Mouse (Mus musculus) kidney, adult 8-10 months (tissue): ENCODE results near the gene Arhgef39.
"Not testable (repeated sequence)": the region's sequence is repeated elsewhere in the genome, so short reads cannot be mapped to it uniquely, and the experiment has no call there.

Experiments used
- DNase-seq, 2 experiments: peaks; one replicate each; pipeline ENCODE4 v3.0.0; 2022

Gene Arhgef39

DNA sequence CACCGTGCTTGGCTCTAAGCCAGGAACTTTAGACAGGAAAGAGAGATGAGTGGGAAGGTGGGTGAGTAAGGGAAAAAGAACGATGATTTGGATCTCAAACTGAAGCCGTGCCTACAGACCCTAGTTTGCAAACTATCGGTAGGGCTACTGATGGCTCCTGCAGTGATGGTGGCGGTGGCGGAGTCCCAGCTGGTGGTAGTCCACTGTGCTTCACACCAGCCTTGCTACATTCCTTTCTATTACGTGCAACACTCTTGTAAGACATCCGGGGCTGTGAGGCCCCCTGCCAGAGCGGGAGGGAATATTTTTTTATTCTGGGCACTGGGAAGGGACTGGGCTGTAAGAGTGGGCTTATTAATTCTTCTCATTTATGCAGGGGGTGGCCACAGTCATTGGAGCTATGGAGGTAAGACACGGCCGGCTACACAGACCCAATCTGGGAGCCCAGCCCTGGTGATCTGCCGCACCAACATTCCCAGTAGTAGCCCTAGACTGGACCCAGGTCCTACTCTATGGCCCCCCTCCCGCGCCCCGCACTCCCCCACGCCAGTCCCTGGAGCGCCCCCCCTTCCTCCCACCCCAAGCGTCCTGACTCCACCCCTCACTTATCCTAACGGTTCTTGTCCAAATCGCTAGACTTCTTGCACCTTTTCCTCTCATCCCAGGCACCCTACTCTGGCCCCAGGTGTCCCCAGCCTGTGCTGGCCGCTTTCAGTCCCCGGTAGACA, 8.6 kb upstream of the Arhgef39 start:
- no peak for DNase-seq

DNA sequence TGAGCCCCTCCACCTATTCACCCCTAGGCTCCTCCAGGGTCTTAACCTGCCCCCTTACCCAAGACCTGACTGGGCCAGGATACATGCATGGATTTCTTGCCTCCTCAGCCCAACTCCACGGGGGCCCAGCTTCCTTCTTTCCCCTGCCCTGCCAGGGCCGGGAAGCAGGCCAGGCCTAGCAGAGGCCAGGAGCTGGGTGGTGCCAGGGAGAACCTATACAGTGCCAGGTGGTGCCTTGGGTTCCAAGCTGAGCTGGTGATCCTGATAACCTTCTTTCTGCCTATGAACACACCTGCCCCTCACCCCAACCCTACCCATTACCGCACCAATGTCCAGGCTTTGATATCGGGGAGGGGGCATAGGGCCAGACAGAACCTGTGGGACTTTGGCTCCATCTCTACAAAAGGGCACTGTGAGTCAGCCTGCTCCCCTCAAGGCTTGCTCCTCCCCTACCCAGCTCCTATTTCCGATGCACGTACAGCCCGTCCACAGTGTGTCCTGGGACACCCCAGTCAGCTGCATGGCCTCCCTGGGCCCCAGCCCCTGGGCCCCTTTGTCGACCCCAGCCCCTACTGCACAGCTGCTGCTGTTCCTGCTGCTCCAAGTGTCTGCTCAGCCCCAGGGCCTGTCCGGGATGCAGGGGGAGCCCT, 7.2 kb upstream of the Arhgef39 start, which contains the start of gene Car9:
Gene Car9 (plus strand): TSS at position 431 of the 650 bp plus-strand sequence.
- DNase-seq: no peak

DNA sequence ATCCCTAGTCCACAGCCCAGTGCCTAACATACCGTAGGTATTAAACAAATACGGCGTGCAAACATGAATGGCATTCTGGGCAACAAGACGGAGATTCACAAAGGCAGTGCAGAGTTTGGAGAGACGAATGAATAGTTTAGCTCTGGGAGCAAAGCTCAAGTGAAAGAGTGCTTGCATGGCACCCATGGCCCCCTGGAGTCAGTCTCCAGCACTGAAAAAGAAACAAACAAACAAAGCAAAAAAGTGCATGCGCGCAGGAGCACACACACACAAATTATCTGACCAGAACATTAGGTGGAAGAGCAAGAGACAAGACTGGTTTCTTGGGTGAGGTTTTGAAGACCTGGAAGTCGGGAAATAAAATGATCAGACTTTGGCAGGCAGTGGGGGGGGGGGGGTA, 6.6 kb upstream of the Arhgef39 start:
- DNase-seq: no peak

DNA sequence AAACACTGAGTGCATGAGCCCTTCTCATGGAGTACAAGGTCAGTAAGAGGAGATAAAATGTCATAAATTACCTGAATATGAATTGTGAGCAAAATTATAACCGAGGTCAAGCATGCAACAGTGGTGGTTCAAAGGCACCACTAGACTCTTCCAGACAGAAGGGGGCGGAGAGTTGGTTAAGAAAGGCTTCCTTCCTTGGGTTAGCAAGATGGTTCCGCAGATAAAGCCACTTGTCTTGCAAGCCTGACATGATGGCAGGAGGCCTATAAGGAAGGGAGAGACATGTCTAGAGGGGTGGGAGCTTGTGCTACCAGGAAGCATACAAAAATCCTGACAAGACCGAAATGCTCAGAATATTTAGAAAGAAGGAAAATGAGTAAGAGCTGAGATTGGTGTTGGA, 4.8 kb upstream of the Arhgef39 start:
- no peak for DNase-seq

DNA sequence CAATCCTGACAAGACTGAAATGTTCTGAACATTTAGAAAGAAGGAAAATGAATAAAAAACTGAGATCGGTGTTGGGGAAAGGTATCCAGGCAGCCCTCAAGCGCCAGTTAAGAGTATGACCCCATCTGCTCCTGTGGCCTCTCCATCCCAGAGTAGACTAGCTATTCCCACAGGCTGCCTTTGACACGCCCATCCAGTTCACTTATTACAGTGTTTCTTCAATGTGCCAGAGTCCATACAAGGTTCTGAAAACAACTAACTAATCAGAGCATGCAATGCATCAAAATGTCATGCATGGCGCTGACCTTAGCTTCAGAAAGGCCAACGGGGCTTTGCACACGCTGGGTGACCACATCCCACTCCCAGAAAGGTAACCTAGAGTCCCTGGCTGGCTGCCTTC, 4.0 kb upstream of the Arhgef39 start:
- peak; percentile 52 to 55 for DNase-seq

DNA sequence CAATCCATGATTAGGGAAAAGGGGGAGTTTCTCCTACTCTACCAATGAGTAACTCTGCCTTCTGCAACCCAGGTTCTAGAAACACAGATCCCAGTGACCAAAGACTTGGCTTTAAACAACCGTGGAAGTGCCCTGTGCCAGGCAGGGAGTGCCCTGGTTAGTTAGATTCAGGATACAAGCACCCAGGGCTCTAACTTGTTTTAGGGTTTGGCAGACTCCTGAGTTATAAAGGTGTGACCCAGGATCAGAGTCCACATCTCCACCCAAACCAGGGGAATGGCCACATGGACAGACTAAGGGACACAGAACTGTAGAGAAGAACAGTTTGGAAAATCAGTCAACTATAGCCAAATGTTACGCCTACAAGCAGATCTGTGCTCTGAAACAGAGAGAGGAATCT, 3.5 kb upstream of the Arhgef39 start:
- DNase-seq: peak; percentile 77 to 84

DNA sequence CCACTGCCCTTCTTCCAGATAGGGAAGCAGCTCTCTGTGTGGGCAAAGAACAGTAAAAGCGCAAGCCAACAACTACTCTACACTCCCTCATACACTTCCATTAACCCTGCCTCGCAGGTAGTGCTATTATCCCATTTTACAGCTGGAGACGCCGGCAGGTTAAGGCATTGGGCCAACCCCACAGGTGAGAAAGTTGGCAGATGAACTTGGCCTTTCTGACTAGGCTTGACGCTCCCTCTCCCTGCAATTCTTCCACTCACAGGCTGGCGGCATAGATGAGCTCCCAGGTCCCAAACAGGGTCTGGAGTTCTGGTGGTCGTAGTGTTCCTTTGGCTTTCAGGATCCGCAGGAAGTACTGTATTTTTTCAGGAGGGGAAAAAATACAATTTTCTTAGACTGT, 512 bp downstream of the Arhgef39 start:
- peak in 1 of 2 experiments; percentile 56 for DNase-seq

DNA sequence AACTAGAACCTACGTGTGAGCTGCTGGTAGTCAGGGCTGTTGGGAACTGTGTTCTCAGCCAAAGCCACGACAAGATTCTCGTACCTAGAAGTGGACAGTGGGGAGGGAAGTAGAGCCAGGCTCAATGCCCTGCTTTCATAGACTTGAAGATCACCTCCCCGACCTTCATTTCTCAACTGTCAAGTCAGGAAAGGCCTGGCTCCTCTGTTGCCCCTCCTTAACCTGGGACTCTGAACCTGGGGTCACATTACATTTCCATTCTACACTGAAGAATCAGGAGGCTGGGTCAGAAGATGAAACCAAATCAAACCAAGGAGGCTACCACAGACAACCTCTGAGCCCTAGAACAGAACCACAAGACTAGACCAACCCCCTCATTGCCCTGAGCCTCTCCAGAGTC, 1.5 kb downstream of the Arhgef39 start:
- peak; percentile 50 to 63 for DNase-seq

DNA sequence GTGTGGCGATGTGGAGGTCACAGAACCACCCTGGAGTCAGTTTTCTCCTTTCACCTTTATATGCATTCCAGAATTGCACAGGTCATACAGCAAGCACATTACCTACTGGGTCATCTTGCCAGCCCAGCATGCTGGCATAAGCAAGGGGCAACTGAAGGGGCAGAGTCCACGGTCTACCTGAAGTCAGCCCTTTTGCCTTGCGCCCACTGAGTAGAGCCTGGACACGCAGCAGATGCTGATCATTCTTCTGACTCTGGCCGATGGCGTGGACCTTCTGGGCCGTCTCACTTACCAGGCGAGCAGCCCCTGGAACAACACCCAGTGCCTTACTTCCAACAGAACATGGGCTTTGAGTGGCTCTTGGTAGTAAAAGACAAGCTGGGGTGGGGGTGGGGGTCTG, 2.1 kb downstream of the Arhgef39 start:
- peak; percentile 70 to 74 for DNase-seq

DNA sequence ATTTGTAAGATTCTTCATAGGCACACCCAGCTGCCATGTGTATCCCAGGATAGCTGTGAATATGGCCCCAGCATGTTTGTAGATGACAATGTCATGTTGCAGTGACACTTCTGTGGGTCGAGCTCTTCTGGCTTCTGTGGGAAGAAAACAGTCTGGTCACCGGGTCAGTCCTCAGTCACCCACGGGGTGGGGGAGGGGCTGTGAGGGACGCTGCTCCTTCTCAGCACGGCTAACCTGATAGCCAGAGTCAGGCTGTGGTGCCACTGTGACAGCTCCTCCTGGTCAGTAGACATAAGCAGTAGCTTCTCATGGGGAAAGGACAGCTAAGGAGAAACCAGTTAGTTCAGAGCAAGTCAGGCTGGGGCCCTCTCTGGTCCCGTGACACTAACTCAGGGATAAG, 2.9 kb downstream of the Arhgef39 start:
- DNase-seq: no peak

DNA sequence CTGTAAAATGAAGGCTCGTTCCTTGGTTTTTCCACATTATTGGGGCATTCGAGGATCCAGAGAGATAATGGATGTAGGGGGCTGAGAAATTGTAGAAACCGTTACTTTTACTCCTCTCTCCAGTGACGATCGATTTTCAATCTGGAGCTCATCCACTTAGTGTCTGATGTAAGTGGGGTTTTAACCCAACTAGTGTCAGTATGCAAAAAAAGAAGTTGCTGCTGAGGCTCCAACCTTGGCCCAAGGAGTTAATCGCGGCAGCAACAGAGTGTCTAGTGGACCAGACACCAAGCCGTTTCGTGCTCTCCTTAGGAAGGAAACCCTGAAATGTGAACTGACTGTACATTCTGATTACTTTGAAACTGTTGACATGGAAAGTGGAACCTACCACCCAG, 5.7 kb downstream of the Arhgef39 start:
- no peak for DNase-seq

DNA sequence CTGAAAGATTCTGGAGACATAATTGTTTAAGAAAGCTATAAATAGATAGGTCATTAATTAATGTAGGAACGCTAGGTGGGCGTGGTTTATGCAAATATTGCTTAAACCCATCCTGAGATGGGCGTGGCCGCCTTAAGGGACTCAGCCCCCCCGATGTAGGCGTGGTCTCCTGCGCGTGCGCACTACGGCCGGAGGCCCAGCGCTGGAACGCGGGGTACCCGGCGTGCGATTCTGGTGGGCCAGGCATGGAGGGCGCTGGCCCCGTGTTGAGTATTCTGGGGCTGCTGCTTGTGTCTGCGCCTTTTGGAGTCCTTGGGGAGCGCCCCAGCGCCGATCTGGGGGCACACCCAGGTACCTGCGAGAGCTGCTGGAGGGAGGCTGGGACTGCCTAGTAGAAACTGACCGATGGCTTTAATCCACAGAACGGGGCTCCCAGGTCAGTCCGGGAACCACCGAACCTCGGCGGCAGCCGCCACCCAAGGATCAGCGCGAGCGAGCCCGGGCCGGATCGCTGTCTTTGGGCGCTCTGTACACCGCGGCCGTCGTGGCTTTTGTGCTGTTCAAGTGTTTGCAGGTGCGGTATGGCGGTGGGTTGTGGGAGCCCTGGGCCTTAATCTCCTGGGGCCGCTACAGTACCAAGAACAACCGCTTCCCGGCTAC, 6.2 kb downstream of the Arhgef39 start:
- peak; percentile 95 to 98 for DNase-seq

DNA sequence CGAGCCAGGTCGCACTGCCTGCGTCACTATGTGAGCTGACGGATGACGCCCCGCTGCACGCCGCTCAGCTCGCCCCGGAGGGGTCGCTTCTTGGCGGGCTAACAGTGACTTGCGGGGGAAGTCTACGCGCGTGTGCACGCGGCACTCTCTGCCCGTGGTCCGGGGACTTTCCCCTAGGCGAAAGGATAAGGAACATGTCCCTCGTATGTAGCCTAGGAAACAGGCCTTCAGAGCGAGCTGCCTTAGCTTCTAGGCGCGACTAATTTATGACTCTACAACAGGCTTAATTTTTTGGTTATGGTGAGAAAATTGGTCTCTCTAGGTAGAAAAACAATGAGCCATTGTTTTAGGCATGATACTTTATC, 6.7 kb downstream of the Arhgef39 start, which contains the start of gene Ccdc107:
Gene Ccdc107 (plus strand): TSS at position 80 of the 365 bp plus-strand sequence.
- peak; percentile 93 to 97 for DNase-seq

DNA sequence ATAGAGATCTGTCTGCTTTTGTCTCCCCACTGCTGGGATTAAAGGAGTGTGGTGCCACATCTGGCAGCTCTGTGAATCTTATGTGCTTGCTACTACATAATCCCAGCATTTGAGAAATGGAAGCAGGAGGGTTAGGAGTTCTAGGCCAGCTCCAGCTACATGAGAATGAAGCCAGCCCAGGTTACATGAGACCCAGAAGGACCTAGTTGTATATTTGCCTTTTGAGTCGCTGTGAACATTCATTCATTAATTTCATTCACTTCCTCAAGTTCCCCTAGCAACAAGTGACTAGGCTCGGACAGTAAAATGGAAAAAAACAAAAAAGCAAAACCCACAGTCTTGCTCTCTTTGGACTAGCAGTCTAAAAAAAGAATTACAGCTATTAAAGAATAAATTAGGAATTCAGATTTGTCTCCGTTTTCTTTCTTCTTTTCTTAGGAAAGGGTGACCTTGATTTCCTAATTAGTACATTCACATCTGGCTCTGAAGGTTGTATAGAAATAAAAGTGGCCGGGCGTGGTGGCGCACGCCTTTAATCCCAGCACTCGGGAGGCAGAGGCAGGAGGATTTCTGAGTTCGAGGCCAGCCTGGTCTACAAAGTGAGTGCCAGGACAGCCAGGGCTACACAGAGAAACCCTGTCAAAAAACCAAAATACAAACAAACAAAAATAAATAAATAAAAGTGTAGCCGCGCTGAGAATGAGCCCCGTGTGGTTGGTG, 7.2 kb downstream of the Arhgef39 start:
- DNase-seq: no peak

DNA sequence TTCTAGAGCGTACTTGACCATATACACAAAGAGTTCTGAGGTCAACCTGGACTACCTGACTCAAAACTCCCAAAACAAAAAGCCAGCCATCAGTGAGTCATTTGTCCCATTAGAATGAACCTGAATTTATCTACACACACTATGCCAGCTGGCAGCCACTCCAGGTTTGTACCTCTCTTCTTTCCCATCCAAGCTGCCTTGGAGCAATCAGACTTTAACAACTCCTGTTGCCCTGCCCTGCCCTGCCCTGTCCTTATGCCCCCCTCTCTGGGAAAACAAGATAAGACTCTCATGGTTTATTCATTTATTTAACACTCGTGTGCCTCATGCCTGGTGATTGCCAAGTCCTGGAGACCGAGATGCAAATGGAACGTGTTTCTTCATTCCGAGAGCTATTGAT, 8.7 kb downstream of the Arhgef39 start:
- no peak for DNase-seq

DNA sequence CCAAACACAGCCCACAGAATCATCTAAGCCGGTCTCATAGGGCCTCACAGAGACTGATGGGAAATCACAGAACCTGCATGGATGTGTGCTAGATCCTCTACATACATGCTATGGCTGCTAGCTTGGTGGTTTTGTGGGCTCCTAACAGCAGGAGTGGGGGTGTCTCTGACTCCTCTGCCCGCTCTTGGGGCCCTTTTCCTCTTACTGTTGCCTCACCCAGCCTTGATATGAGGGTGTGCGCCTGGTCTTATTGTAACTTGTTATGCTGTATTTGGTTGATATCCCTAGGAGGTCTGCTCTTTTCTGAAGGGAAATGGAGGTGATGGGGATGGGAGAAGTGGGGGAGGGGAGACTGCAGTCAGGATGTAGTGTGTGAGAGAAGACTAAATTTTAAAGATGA, 9.9 kb downstream of the Arhgef39 start:
- DNase-seq: no peak

DNA sequence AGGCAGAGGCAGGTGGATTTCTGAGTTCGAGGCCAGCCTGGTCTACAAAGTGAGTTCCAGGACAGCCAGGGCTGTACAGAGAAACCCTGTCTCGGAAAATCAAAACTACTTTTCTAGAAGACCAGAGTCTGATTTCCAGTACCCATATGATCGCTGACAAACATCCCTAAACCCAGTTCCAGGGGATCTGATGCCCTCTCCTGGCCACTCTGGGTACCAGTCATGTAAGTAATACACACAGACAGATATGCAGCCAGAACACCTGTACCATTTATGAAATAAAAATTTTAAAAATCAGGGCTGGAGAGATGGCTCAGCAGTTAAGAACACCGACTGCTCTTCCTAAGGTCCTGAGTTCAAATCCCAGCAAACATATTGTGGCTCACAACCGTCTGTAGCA, 13.8 kb downstream of the Arhgef39 start:
- not testable (repeated sequence) for DNase-seq

DNA sequence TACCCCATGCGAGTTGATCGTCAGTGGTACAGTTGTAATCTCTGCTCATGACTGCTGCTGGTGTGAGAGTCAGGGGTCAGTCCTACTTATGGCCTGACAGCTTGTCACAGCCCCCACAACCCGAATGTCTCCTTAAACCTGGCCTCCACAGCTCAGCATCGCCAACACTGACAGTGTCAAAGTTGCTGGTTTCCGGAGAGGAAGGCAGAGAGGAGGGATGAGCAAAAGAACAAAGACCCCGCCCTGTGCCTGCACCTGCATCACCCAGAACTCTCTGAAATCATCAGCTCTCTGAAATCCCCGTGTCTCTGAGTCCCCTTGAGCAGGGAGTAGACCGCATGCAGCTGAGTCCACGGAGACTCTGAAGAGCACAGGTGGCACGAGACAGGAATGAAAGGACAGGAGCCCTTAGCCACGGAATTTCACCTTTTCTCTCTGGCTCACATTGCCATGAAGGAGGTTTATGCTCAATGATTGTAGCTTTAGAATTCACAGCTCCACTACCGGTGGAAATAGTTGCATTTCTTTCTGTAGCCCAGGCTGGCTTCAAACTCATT, 15.9 kb downstream of the Arhgef39 start, which contains the start of gene Sit1:
Gene Sit1 (minus strand): TSS at position 200 of the 557 bp plus-strand sequence.
- DNase-seq: no peak

DNA sequence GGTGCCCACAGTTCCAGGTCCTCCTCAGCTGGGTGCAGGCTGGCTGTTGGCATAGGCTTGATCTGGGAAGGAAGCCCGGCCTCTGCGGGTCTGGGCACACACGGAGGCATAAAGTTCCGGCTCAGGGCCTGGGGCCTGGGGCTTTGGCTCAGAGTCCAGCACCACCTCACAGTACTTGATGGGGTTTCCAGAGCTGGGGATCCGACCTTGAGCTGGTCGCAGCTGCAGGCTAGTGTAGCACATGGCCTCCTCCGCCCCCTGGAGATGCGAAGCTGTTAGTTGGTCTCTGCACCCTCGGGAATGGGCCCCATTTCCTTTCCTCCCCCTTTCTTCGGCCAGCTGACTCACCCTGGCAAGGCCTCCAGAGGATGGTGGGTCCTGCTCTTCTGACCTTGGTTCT, 16.9 kb downstream of the Arhgef39 start:
- no peak for DNase-seq

DNA sequence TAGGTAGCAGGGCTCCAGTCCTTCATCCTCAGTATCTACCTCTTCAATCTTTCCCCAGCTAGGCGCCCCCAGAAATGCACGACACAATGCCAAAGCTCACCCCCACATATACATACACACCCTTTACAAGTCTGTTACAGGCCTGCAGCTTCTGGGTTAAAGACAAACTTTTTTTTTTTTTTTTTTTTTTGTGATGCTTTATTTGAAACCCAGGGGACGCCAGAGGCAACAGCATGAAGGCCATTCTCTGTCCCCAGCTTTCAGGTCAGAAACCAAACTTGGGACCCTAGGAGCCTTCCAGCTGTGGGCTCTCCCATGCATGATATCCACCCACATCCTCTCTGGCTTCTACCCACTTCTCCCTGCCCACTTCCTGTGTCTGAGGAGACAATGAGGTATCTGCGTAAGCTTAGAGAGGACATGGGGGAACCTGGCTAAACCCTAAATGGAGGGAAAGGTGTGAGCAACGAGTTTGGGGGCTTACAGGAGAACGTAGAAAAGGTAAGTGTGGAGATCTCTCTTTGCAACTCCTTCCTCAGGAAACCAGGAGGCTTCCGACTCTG, 17.5 kb downstream of the Arhgef39 start:
- no peak for DNase-seq

DNA sequence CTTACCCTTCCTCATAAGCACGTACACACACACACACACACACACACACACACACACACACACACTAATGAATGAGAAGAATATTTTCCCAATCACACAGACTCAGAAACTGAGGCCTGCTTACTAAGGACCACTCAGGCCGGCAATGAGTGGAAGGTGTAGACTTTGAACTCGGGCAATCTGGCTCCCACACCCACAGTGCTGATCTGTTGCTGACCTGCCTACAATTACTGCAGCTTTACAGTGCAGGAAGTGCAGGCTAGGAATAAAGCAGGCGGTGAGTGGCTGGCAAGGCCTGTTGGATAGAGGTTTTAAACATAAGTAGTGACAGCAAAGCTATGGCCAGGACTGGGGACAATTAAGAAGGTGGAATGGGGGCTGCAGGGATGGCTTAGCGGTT, 18.5 kb downstream of the Arhgef39 start:
- DNase-seq: no peak
